ENCODE assay signal across 15 mouse cellular contexts in genomic region chr3:100920611-100921140, GRCm38 (mm10). TPM values are rescaled to one million over a fixed set of nuclear protein-coding genes. Genes with fewer than 3 reads are reported as not detected.
DNase-seq lines count a peak whose midpoint lies in the region; ATAC-seq and TF ChIP-seq lines count a peak whose summit lies in the region.
"Had no signal": no experiment of that assay in that cellular context is flagged by ENCODE, and none has a peak within 500 bp of the region (broad histone marks: within the 10 kb centered on the region; RNA-seq: fewer than 3 reads in every experiment).

No protein-coding gene starts in this region.

- peaks cover 2% of the 10 kb centered on the region; the same call in 1 of the 2 replicates for H3K36me3 ChIP-seq in midbrain, embryonic 11.5 days (ENCODE audit: control insufficient read depth, insufficient read depth, low read length)
- H3K36me3 ChIP-seq in midbrain, embryonic 14.5 days (ENCODE audit: control insufficient read depth, insufficient read depth, low read length), result 0 out of 2 replicates have a peak, but pooled peaks cover 3% of the 10 kb centered on the region
- no peaks in the 10 kb centered on the region for H3K36me3 ChIP-seq in small intestine, adult 2 months (ENCODE audit: control insufficient read depth, insufficient read depth, low read length)
- H3K36me3 ChIP-seq: forebrain, embryonic 15.5 days; heart, embryonic 15.5 days had no signal

- WGBS in cerebellum, adult 2 months, result 83% methylated on average over 9 of the region's 9 CpGs
- 89% methylated on average over 9 of the region's 9 CpGs for WGBS in midbrain, embryonic 11.5 days
- WGBS in midbrain, embryonic 14.5 days, result 81% methylated on average over 9 of the region's 9 CpGs
- 47% methylated on average over 9 of the region's 9 CpGs for WGBS in small intestine, adult 2 months

- H3K27me3 ChIP-seq in cerebellum, adult 2 months (ENCODE audit: control insufficient read depth, insufficient read depth, low read length), result no peaks in the 10 kb centered on the region
- no peaks in the 10 kb centered on the region for H3K27me3 ChIP-seq in midbrain, embryonic 11.5 days (ENCODE audit: control insufficient read depth, insufficient read depth, low read length)
- H3K27me3 ChIP-seq in midbrain, embryonic 14.5 days (ENCODE audit: control insufficient read depth, insufficient read depth, low read length), result no peaks in the 10 kb centered on the region
- H3K27me3 ChIP-seq in small intestine, adult 2 months (ENCODE audit: control insufficient read depth, insufficient read depth, low read length), result no peaks in the 10 kb centered on the region
- H3K27me3 ChIP-seq: forebrain, embryonic 15.5 days; heart, embryonic 15.5 days; midbrain, embryonic 13.5 days had no signal

- H3K27ac ChIP-seq in cerebellum, adult 2 months (ENCODE audit: insufficient read depth, low read length), result no peak overlapping the region
- no peak overlapping the region for H3K27ac ChIP-seq in midbrain, embryonic 11.5 days (ENCODE audit: low read depth, low read length)
- no peak overlapping the region for H3K27ac ChIP-seq in midbrain, embryonic 14.5 days (replicated peaks; ENCODE audit: low read depth, low read length)
- H3K27ac ChIP-seq in small intestine, adult 2 months (ENCODE audit: insufficient read depth, low read depth, low read length), result no peak overlapping the region
- H3K27ac ChIP-seq: forebrain, embryonic 15.5 days; hindbrain, embryonic 14.5 days; midbrain, embryonic 13.5 days had no signal

- H3K9ac ChIP-seq in midbrain, embryonic 11.5 days (ENCODE audit: low read length), result no peak overlapping the region
- no peak overlapping the region for H3K9ac ChIP-seq in midbrain, embryonic 14.5 days (replicated peaks; ENCODE audit: low read length)

- no peak overlapping the region for H3K4me3 ChIP-seq in cerebellum, adult 2 months (replicated peaks; ENCODE audit: insufficient read depth, low read depth, low read length)
- no peak overlapping the region for H3K4me3 ChIP-seq in midbrain, embryonic 11.5 days (ENCODE audit: low read depth, low read length)
- no peak overlapping the region for H3K4me3 ChIP-seq in midbrain, embryonic 14.5 days (replicated peaks; ENCODE audit: low read depth, low read length)
- H3K4me3 ChIP-seq in small intestine, adult 2 months (ENCODE audit: low read depth, low read length), result peak overlapping the region; percentile 26; the same call in 1 of the 2 replicates

- DNase-seq in cerebellum, adult 11-12 months, result peak; percentile 24
- DNase-seq in cerebellum, adult 2 months, result no peak
- peak; percentile 77 for DNase-seq in midbrain, embryonic 11.5 days (ENCODE audit: low spot score, missing footprints)
- no peak for DNase-seq in midbrain, embryonic 14.5 days
- DNase-seq in induced T-regulatory cell, adult 2 months (ENCODE audit: low read depth), result peak; percentile 48
- no peak for DNase-seq in lung, postnatal 4 days
- no peak for DNase-seq in layer of hippocampus, adult 11-12 months (ENCODE audit: low spot score)
- DNase-seq: adrenal gland, postnatal 10 days; cerebellum, postnatal 10 days; layer of hippocampus, postnatal 36 days had no signal

- H3K4me1 ChIP-seq in cerebellum, adult 2 months (ENCODE audit: control insufficient read depth, insufficient read depth, low read length), result peaks cover 4% of the 10 kb centered on the region; the same call in 1 of the 2 replicates
- H3K4me1 ChIP-seq in midbrain, embryonic 11.5 days (ENCODE audit: control insufficient read depth, insufficient read depth, low read length), result peaks cover 12% of the 10 kb centered on the region
- H3K4me1 ChIP-seq in midbrain, embryonic 14.5 days (ENCODE audit: control insufficient read depth, insufficient read depth, low read length), result peaks cover 15% of the 10 kb centered on the region
- peaks cover 3% of the 10 kb centered on the region; the same call in 1 of the 2 replicates for H3K4me1 ChIP-seq in small intestine, adult 2 months (ENCODE audit: control insufficient read depth, insufficient read depth, insufficient read length, low read length)

- TF ChIP-seq POLR2A in cerebellum, adult 2 months (IDR thresholded peaks at IDR 0.05; ENCODE audit: borderline replicate concordance, insufficient read depth, low read length), result no peak
- TF ChIP-seq POLR2A in small intestine, adult 2 months (IDR thresholded peaks at IDR 0.05; ENCODE audit: low read depth, low read length), result no peak

- no peaks in the 10 kb centered on the region for H3K9me3 ChIP-seq in midbrain, embryonic 11.5 days (ENCODE audit: control insufficient read depth, low read length)
- no peaks in the 10 kb centered on the region for H3K9me3 ChIP-seq in midbrain, embryonic 14.5 days (ENCODE audit: control insufficient read depth, low read length)
- H3K9me3 ChIP-seq: forebrain, embryonic 15.5 days; heart, embryonic 15.5 days; midbrain, embryonic 13.5 days had no signal

- TF ChIP-seq CTCF in cerebellum, adult 2 months (IDR thresholded peaks at IDR 0.05; ENCODE audit: borderline replicate concordance, insufficient read depth, low read depth, low read length), result no peak
- TF ChIP-seq CTCF in small intestine, adult 2 months (IDR thresholded peaks at IDR 0.05; ENCODE audit: extremely low read depth, insufficient read length, insufficient replicate concordance, low read depth, low read length), result no peak

- no peak for ATAC-seq in midbrain, embryonic 11.5 days (ENCODE audit: low FRiP score)
- ATAC-seq in midbrain, embryonic 14.5 days (ENCODE audit: low FRiP score, low TSS enrichment), result no peak
- ATAC-seq: forebrain, embryonic 15.5 days; midbrain, embryonic 13.5 days had no signal

- H3K4me2 ChIP-seq in midbrain, embryonic 11.5 days, result no peak overlapping the region
- no peak overlapping the region for H3K4me2 ChIP-seq in midbrain, embryonic 14.5 days (ENCODE audit: low read length)

RNA-seq across cellular contexts. Expression of gene Trim45, which starts 1.3 kb away (rescaled TPM):
- polyA plus RNA-seq in cerebellum, adult 2 months (2012; rRNA removed), result 7.0 and 7.6 TPM in 2 replicates
- 3.9 and 4.0 TPM in 2 replicates for polyA plus RNA-seq in midbrain, embryonic 11.5 days (2014; fragmentation: Nextera tagmentation; extraction: Ambion mirVana)
- polyA plus RNA-seq in midbrain, embryonic 14.5 days (2014; fragmentation: Nextera tagmentation; extraction: Ambion mirVana), result 6.5 and 10.4 TPM in 2 replicates
- 0.46 and 0.82 TPM in 2 replicates for polyA plus RNA-seq in small intestine, adult 2 months (2012; rRNA removed)

RNA-seq across cellular contexts. Expression of gene Ttf2, which starts 48.8 kb away (rescaled TPM):
- 2.2 TPM in 2 replicates for polyA plus RNA-seq in cerebellum, adult 2 months (2012; rRNA removed)
- 24.7 and 26.9 TPM in 2 replicates for polyA plus RNA-seq in midbrain, embryonic 11.5 days (2014; fragmentation: Nextera tagmentation; extraction: Ambion mirVana)
- polyA plus RNA-seq in midbrain, embryonic 14.5 days (2014; fragmentation: Nextera tagmentation; extraction: Ambion mirVana), result 3.4 and 6.6 TPM in 2 replicates
- 0.89 and 1.1 TPM in 2 replicates for polyA plus RNA-seq in small intestine, adult 2 months (2012; rRNA removed)

Comparison
In these comparisons a context has a peak if more than half of its experiments do, and no peak if none do; other contexts are left out.
1. DNase-seq: peak in cerebellum, adult 11-12 months (single experiment), midbrain, embryonic 11.5 days (single experiment) and induced T-regulatory cell, adult 2 months (single experiment); none in cerebellum, adult 2 months (0 of 2), midbrain, embryonic 14.5 days (single experiment), lung, postnatal 4 days (0 of 2) and layer of hippocampus, adult 11-12 months (single experiment).